Mouse (Mus musculus) stomach, embryonic 14.5 days (tissue): ENCODE measurements at regions not wholly inside any gene's neighbourhood (a gene's known extent, or its start where the extent isn't known, plus 50 kb on each side); places are given as distances from the start of the nearest gene placed in this dataset.

Experiments
- ATAC-seq: fragments of 200-750 bp; cut with Nextera tagmentation; 2 replicates; pipeline ENCODE4 v1.8.0; 2017; ENCODE audit warnings: low read depth, moderate TSS enrichment; ENCODE audit not compliant: insufficient number of reproducible peaks, insufficient read depth, low FRiP score
- H3K27ac ChIP-seq: fragments of 300-500 bp; sonication (generic); 2 replicates; pipeline ENCODE4 v1.5.1; 2014; ENCODE audit warnings: mild to moderate bottlenecking, low read length, moderate library complexity, mixed read lengths
- H3K27me3 ChIP-seq: fragments of 300-500 bp; sonication (generic); 2 replicates; pipeline ENCODE4 v1.6.1; 2014; ENCODE audit warnings: low read length, control low read depth, mixed read lengths; ENCODE audit not compliant: control insufficient read depth, insufficient read depth
- H3K36me3 ChIP-seq: fragments of 300-500 bp; sonication (generic); 2 replicates; pipeline ENCODE4 v1.6.1; 2014; ENCODE audit warnings: mild to moderate bottlenecking, control low read depth, low read length, moderate library complexity, mixed read lengths; ENCODE audit not compliant: control insufficient read depth, insufficient read depth
- H3K4me1 ChIP-seq: fragments of 300-500 bp; sonication (generic); 2 replicates; pipeline ENCODE4 v1.6.1; 2014; ENCODE audit warnings: low read length, control low read depth, mixed read lengths; ENCODE audit not compliant: control insufficient read depth, insufficient read depth
- H3K4me2 ChIP-seq: fragments of 300-500 bp; sonication (generic); replicated peaks from 2 replicates; pipeline ENCODE4 v1.6.1; 2014; ENCODE audit warnings: low read depth, low read length, control low read depth
- H3K4me3 ChIP-seq: fragments of 300-500 bp; sonication (generic); 2 replicates; pipeline ENCODE4 v1.5.1; 2014; ENCODE audit warnings: low read depth, low read length, control low read depth
- H3K9ac ChIP-seq: fragments of 300-500 bp; sonication (generic); replicated peaks from 2 replicates; pipeline ENCODE4 v1.6.1; 2014; ENCODE audit warnings: low read depth, mild to moderate bottlenecking, control low read depth, low read length, moderate library complexity, mixed read lengths
- H3K9me3 ChIP-seq: fragments of 300-500 bp; sonication (generic); 2 replicates; pipeline ENCODE4 v1.6.1; 2016; ENCODE audit warnings: low read depth, low read length, control low read depth; ENCODE audit not compliant: control insufficient read depth
- WGBS: fragments of 180-500 bp; shearing (Covaris S2); extraction: QIAGEN DNeasy Blood & Tissue Kit; methylation state at CpG from one replicate; pipeline ENCODE4 v1.1.7; 2014; 5-methylcytosine and 5-hydroxymethylcytosine counted together

DNA sequence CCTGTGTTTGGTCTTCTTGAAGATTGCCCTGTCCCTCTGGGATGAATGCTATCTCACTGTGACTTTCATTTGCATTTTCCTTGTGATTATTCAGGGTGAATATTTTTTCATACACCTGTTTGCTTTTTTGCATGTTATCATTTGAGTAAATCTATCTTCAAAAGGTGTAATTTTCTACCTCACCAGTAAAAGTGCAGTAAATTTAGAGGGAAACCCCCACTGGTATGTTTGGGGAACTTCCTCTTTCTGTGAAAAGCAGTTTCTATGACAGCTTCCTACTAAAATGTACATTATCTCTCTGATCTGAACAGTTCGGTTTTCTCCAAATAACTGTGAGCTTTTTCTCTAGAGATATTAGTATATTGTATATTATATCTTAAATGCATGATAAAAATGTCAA, 1185.4 kb upstream of the Zeb2 start:
- Histone ChIP-seq H3K4me1 (no peaks in the 10 kb centered on the region), H3K36me3 (no peaks in the 10 kb centered on the region), H3K27me3 (no peaks in the 10 kb centered on the region), H3K4me2 (no peak overlapping the region), H3K27ac (no peak overlapping the region), H3K9ac (no peak overlapping the region), H3K9me3 (no peaks in the 10 kb centered on the region), H3K4me3 (no peak overlapping the region)
- no peak for ATAC-seq
- WGBS = 66% methylated on average over 1 of the region's 1 CpGs

DNA sequence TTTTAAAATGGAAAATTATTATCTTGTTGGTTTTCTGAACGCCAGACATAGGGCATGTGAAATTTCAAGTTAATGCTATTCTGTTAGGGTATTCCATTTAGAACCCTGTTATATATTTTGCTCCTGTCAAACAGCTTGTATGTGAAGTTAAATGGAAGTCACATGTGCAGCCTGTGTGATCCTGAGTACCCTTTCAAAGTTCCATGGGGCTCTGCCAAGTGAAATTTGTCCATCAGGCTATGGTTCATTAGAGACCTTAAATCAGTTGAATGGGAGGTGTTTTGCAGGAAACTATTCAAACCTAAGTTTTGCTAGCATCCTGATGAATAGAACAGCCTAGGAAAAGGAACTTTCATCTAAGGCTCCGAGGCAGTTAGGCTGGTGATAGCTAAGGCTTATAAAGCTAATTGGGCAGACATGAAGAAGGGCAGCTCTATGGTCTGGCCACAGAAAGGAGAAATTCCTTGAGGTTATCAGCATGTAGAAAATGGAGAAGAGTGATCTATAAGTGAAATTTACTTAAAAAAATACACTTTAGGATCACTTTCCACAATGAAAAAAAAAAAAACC, 1180.2 kb upstream of the Zeb2 start:
- no peaks in the 10 kb centered on the region for H3K4me1 ChIP-seq
- 72% methylated on average over 2 of the region's 2 CpGs for WGBS
- no peak overlapping the region for H3K4me2 ChIP-seq

DNA sequence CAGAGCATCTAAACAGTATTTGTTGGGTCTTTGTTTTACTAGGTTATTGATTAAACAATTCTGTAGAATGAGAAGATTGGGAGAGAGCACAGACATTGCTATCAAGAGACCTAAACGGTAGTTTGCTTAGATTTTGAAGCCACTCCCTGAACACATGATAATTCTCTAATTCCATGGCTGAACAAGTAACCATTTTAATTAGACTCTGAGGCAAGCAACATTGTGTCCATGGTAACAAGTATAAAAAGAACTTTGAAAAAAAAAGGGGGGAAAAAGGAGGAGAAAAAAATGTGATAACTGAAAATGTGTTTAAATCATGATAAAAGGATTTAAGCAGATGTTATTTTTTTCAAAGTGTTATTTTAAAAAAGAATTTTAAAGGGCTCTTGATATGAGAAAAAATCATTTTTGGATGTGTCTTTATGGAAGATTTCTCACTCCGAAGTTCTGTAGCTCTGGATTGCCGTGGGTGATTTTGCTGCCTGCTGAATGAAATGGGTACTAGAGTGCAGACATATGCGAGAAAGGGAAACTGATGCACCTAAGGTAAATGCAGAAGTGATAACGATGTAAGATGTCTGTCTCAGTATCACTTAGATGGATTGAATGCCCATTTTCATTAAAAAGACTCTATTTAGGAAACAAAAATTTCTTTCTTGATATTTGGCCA, 1166.9 kb upstream of the Zeb2 start:
- Histone ChIP-seq H3K9ac (no peak overlapping the region), H3K4me2 (no peak overlapping the region), H3K4me3 (no peak overlapping the region), H3K9me3 (no peaks in the 10 kb centered on the region), H3K27me3 (no peaks in the 10 kb centered on the region), H3K4me1 (no peaks in the 10 kb centered on the region), H3K36me3 (no peaks in the 10 kb centered on the region), H3K27ac (no peak overlapping the region)
- 80% methylated on average over 5 of the region's 5 CpGs for WGBS
- no peak for ATAC-seq

More for the DNA sequence above, 1180.2 kb upstream of the Zeb2 start:
- H3K27ac ChIP-seq = no peak overlapping the region
- ATAC-seq = no peak
- H3K27me3 ChIP-seq = no peaks in the 10 kb centered on the region
- H3K9me3 ChIP-seq = no peaks in the 10 kb centered on the region
- no peak overlapping the region for H3K4me3 ChIP-seq
- no peaks in the 10 kb centered on the region for H3K36me3 ChIP-seq
- no peak overlapping the region for H3K9ac ChIP-seq

- 80% methylated on average over 2 of the region's 2 CpGs for WGBS
- no peak for ATAC-seq
- H3K4me2 ChIP-seq = no peak overlapping the region
- H3K4me3 ChIP-seq = no peak overlapping the region
- no peaks in the 10 kb centered on the region for H3K9me3 ChIP-seq
- no peaks in the 10 kb centered on the region for H3K4me1 ChIP-seq
- no peaks in the 10 kb centered on the region for H3K27me3 ChIP-seq
- H3K27ac ChIP-seq = no peak overlapping the region
- H3K9ac ChIP-seq = no peak overlapping the region
- H3K36me3 ChIP-seq = no peaks in the 10 kb centered on the region
Measured at GRCm38 (mm10) chr2:46280822-46281221, 1163.6 kb upstream of the Zeb2 start.

GRCm38 (mm10) chr2:46261618-46262017, 1144.4 kb upstream of the Zeb2 start:
- Histone ChIP-seq H3K4me1 (no peaks in the 10 kb centered on the region), H3K36me3 (no peaks in the 10 kb centered on the region), H3K9me3 (no peaks in the 10 kb centered on the region), H3K27ac (no peak overlapping the region), H3K4me3 (no peak overlapping the region), H3K4me2 (no peak overlapping the region), H3K27me3 (no peaks in the 10 kb centered on the region), H3K9ac (no peak overlapping the region)
- 95% methylated on average over 1 of the region's 1 CpGs for WGBS
- no peak for ATAC-seq

- 89% methylated on average over 7 of the region's 7 CpGs for WGBS
- H3K4me3 ChIP-seq = no peak overlapping the region
- H3K27ac ChIP-seq = no peak overlapping the region
- H3K9ac ChIP-seq = no peak overlapping the region
- H3K9me3 ChIP-seq = no peaks in the 10 kb centered on the region
- no peak overlapping the region for H3K4me2 ChIP-seq
- H3K4me1 ChIP-seq = no peaks in the 10 kb centered on the region
- no peaks in the 10 kb centered on the region for H3K36me3 ChIP-seq
- no peaks in the 10 kb centered on the region for H3K27me3 ChIP-seq
- ATAC-seq = no peak
Measured at GRCm38 (mm10) chr2:46251562-46251961, 1134.4 kb upstream of the Zeb2 start.

- ATAC-seq = no peak
- H3K4me3 ChIP-seq = no peak overlapping the region
- H3K27me3 ChIP-seq = no peaks in the 10 kb centered on the region
- no peaks in the 10 kb centered on the region for H3K36me3 ChIP-seq
- no peaks in the 10 kb centered on the region for H3K9me3 ChIP-seq
- no peak overlapping the region for H3K4me2 ChIP-seq
- no peak overlapping the region for H3K9ac ChIP-seq
- 68% methylated on average over 3 of the region's 3 CpGs for WGBS
- H3K4me1 ChIP-seq = no peaks in the 10 kb centered on the region
- no peak overlapping the region for H3K27ac ChIP-seq
Measured at GRCm38 (mm10) chr2:46245717-46246116, 1128.5 kb upstream of the Zeb2 start.

- Histone ChIP-seq H3K27ac (no peak overlapping the region), H3K4me2 (no peak overlapping the region), H3K4me1 (no peaks in the 10 kb centered on the region), H3K4me3 (no peak overlapping the region), H3K9ac (no peak overlapping the region), H3K36me3 (no peaks in the 10 kb centered on the region), H3K9me3 (no peaks in the 10 kb centered on the region), H3K27me3 (no peaks in the 10 kb centered on the region)
- ATAC-seq = no peak
- WGBS = 82% methylated on average over 3 of the region's 3 CpGs
Measured at GRCm38 (mm10) chr2:46244697-46245096, 1127.5 kb upstream of the Zeb2 start.

DNA sequence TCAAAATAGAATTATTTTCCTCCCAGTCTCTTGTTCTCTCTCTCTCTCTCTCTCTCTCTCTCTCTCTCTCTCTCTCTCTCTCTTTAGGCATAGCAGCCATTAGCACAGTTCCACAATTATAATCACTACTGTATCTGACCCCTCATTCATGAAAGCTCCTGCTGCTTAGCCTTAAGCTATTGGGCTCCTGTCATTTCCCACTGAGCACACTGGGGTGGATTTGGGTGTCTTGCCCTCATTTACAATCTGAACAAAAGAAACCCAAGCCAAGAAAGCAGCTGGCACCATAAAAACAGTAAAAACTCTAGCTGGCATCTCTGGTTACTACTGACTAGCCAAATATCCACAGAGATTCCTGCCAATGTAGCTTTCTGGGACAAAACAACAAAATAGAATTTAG, 1125.6 kb upstream of the Zeb2 start:
- Histone ChIP-seq H3K27me3 (no peaks in the 10 kb centered on the region), H3K27ac (no peak overlapping the region), H3K9me3 (no peaks in the 10 kb centered on the region), H3K9ac (no peak overlapping the region), H3K4me2 (no peak overlapping the region), H3K4me1 (no peaks in the 10 kb centered on the region), H3K36me3 (no peaks in the 10 kb centered on the region), H3K4me3 (no peak overlapping the region)
- ATAC-seq = no peak
